Mouse (Mus musculus): ENCODE measurements around the gene Slc15a3. TPM values are rescaled to one million over a fixed set of nuclear protein-coding genes. Genes with fewer than 3 reads are reported as not detected.

The Slc15a3 gene
- 1 to 10 TPM; 1.1 to 1.9 TPM for total RNA-seq (2021)

GRCm38 (mm10) chr19:10839010-10839892 lies at the start of gene Slc15a3:
TSS of gene Slc15a3 (plus strand) at chr19:10839727.
- DNase-seq (ENCODE audit: extremely low spot score in 1 of 2, low spot score in 1 of 2) = no peak

GRCm38 (mm10) chr19:10790323-10790722 lies 49.2 kb upstream of the Slc15a3 start:
- no peak for DNase-seq (ENCODE audit: extremely low spot score in 1 of 2, low spot score in 1 of 2)

GRCm38 (mm10) chr19:10793044-10793443 lies 46.5 kb upstream of the Slc15a3 start:
- DNase-seq (ENCODE audit: extremely low spot score in 1 of 2, low spot score in 1 of 2) = no peak

GRCm38 (mm10) chr19:10794916-10795315 lies 44.6 kb upstream of the Slc15a3 start:
- DNase-seq (ENCODE audit: extremely low spot score in 1 of 2, low spot score in 1 of 2) = no peak

- DNase-seq (ENCODE audit: extremely low spot score in 1 of 2, low spot score in 1 of 2) = no peak
Measured at GRCm38 (mm10) chr19:10798576-10798975, 41.0 kb upstream of the Slc15a3 start.

- DNase-seq (ENCODE audit: extremely low spot score in 1 of 2, low spot score in 1 of 2) = no peak
Measured at GRCm38 (mm10) chr19:10799155-10799554, 40.4 kb upstream of the Slc15a3 start.

GRCm38 (mm10) chr19:10801070-10801469 lies 38.5 kb upstream of the Slc15a3 start:
- DNase-seq (ENCODE audit: extremely low spot score in 1 of 2, low spot score in 1 of 2) = peak in 1 of 2 experiments; percentile 26

- no peak for DNase-seq (ENCODE audit: extremely low spot score in 1 of 2, low spot score in 1 of 2)
Measured at GRCm38 (mm10) chr19:10801906-10802305, 37.6 kb upstream of the Slc15a3 start.

- DNase-seq (ENCODE audit: extremely low spot score in 1 of 2, low spot score in 1 of 2) = no peak
Measured at GRCm38 (mm10) chr19:10803751-10804150, 35.8 kb upstream of the Slc15a3 start.

- DNase-seq (ENCODE audit: extremely low spot score in 1 of 2, low spot score in 1 of 2) = no peak
Measured at GRCm38 (mm10) chr19:10804850-10805660, 34.5 kb upstream of the Slc15a3 start.

GRCm38 (mm10) chr19:10805661-10806285 lies 33.8 kb upstream of the Slc15a3 start:
- DNase-seq (ENCODE audit: extremely low spot score in 1 of 2, low spot score in 1 of 2) = no peak

GRCm38 (mm10) chr19:10808524-10809233 lies 30.8 kb upstream of the Slc15a3 start:
- DNase-seq (ENCODE audit: extremely low spot score in 1 of 2, low spot score in 1 of 2) = no peak

GRCm38 (mm10) chr19:10809428-10810175 lies 29.9 kb upstream of the Slc15a3 start:
- peak in 1 of 2 experiments; percentile 40 for DNase-seq (ENCODE audit: extremely low spot score in 1 of 2, low spot score in 1 of 2)

- no peak for DNase-seq (ENCODE audit: extremely low spot score in 1 of 2, low spot score in 1 of 2)
Measured at GRCm38 (mm10) chr19:10810176-10810492, 29.4 kb upstream of the Slc15a3 start.

GRCm38 (mm10) chr19:10811471-10811870 lies 28.1 kb upstream of the Slc15a3 start:
- no peak for DNase-seq (ENCODE audit: extremely low spot score in 1 of 2, low spot score in 1 of 2)

- no peak for DNase-seq (ENCODE audit: extremely low spot score in 1 of 2, low spot score in 1 of 2)
Measured at GRCm38 (mm10) chr19:10813039-10813438, 26.5 kb upstream of the Slc15a3 start.

- no peak for DNase-seq (ENCODE audit: extremely low spot score in 1 of 2, low spot score in 1 of 2)
Measured at GRCm38 (mm10) chr19:10813905-10814304, 25.6 kb upstream of the Slc15a3 start.

- DNase-seq (ENCODE audit: extremely low spot score in 1 of 2, low spot score in 1 of 2) = no peak
Measured at GRCm38 (mm10) chr19:10815871-10816270, 23.7 kb upstream of the Slc15a3 start.

GRCm38 (mm10) chr19:10816462-10816861 lies 23.1 kb upstream of the Slc15a3 start:
- no peak for DNase-seq (ENCODE audit: extremely low spot score in 1 of 2, low spot score in 1 of 2)
